Mouse (Mus musculus): ENCODE data around the gene Olfr713.

Gene Olfr713

GRCm38 (mm10) chr7:107030874-107031273 lies at the start of gene Olfr713:
Gene Olfr713 (plus strand): TSS chr7:107031174.
- no peak for DNase-seq (ENCODE audit: low read depth, low spot score)

GRCm38 (mm10) chr7:106985236-106985635 lies 45.7 kb upstream of the Olfr713 start:
- peak; percentile 46 for DNase-seq (ENCODE audit: low read depth, low spot score)

- DNase-seq (ENCODE audit: low read depth, low spot score), result peak; percentile 18
These were observed 30.2 kb upstream of the Olfr713 start for GRCm38 (mm10) chr7:107000798-107001197.

GRCm38 (mm10) chr7:107004169-107004568 lies 26.8 kb upstream of the Olfr713 start:
- DNase-seq (ENCODE audit: low read depth, low spot score), result no peak

- no peak for DNase-seq (ENCODE audit: low read depth, low spot score)
These were observed 25.0 kb upstream of the Olfr713 start, which contains the start of gene Olfr2 for GRCm38 (mm10) chr7:107005972-107006371. Gene Olfr2 (minus strand): TSS chr7:107006072.

DNA sequence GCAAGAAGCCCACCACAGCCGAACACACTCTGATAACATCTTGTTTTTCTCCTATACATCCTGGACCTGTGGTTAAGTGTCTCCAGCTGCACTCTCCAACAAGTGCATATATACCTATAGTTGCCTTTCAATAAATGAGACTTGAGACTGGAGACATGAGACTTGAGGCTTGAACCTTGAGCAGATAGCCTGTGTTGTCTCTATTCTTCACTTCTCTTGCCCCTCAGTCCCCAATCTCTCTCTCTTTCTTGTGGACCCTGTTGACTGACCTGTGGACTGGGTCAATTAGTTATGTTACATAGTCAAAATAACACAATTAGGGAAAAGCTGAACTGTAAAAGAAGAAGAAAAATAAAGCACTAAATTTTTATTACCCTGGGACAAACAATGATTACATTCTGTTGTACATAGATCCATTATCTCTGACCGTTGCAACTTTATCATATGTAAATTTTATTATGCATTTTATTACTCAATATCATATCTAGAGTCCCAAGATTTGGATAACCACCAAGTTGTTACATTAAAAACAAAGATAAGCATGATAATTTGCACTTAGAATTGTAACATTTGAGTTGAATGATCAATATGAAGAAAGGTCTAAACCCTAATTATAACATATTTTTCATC lies 9.1 kb downstream of the Olfr713 start:
- DNase-seq (ENCODE audit: low read depth, low spot score), result no peak

- no peak for DNase-seq (ENCODE audit: low read depth, low spot score)
These were observed 12.2 kb downstream of the Olfr713 start for GRCm38 (mm10) chr7:107043136-107043535.

DNA sequence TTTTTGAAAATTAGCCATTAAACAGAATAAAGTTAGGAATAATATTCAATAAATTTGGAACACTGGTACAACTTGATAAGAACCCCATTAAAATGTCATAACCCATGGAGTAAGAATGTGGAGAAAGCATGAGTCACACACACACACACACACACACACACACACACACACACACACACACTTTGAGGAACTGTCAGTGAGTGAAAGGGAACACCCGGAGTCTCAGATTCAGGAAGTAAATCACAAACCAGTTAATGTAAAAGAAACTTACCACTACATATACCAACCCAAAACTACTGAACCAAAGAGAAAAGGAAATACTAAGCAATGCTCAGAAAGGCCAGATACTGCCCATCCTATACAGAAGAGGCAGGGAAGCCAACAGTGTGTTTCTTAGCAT lies 13.4 kb downstream of the Olfr713 start:
- DNase-seq (ENCODE audit: low read depth, low spot score), result no peak

DNA sequence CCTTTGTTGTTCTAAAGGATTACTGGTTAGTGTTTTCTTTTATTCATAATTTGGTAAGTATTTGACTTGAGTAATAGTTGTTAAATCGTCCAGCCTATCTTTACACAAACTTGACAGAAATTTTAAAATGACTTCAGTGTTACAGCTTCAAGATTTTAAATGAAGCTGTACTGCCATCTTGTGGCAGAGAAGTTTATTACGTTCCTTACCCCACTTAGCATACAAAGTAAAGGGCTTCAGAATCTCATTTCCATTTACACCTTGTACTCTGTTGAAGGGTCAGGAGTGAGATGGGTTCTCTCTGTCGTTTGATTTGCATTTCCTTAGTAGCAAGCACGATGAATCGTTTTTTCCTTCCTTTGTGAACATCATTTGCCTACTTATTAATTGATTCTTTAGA lies 14.9 kb downstream of the Olfr713 start:
- peak; percentile 67 for DNase-seq (ENCODE audit: low read depth, low spot score)

GRCm38 (mm10) chr7:107047578-107047977 lies 16.6 kb downstream of the Olfr713 start:
- no peak for DNase-seq (ENCODE audit: low read depth, low spot score)

DNA sequence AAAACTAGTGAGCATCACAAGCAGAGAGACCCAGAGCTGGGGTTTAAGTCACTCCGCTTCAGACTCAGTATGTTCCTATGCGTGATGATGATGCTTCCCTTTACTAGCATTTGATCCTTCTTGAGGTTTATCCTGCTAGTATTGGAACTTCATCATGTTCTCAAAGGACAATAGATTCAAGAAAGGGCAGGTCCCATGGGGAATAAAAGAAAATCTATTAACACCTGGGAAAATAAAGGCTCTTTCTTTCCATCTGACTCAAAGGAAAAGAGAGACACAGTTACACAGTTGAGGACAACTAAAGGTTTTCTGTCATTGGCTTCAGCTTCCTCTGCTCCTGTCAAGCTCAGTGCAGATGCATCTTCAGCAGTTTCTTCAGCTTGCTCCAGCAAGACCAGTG lies 39.7 kb downstream of the Olfr713 start, which contains the start of gene Olfr714:
Gene Olfr714, plus strand, starts transcription at position 301 of the 400 bp plus-strand sequence.
- DNase-seq (ENCODE audit: low read depth, low spot score), result no peak

All from ZHBTc4 (cell line).